Mouse (Mus musculus): Measurements from ENCODE around the gene Ropn1.

- TF ChIP-seq POLR2AphosphoS2 (IDR thresholded peaks at IDR 0.05; ENCODE audit: insufficient read length, low read depth): no peak
- TF ChIP-seq TCF3 (IDR thresholded peaks at IDR 0.05; ENCODE audit: insufficient read length, low read depth): no peak
- TF ChIP-seq E2F4 (IDR thresholded peaks at IDR 0.05; ENCODE audit: insufficient read depth): no peak
- no peak for TF ChIP-seq POLR2A (IDR thresholded peaks at IDR 0.05; ENCODE audit: insufficient read length, low read depth)
These were observed 46.6 kb upstream of the Ropn1 start for GRCm38 (mm10) chr16:34603076-34603475.

Data from myocyte (in vitro differentiated cells).